Mouse (Mus musculus) cortical plate, adult 2 months (tissue): Measurements from ENCODE around the gene Mmp23.

Experiments
- CTCF ChIP-seq: fragments of 200-500 bp; IDR thresholded peaks from 2 replicates; pipeline ENCODE4 v1.5.1; 2011; ENCODE audit warnings: mild to moderate bottlenecking, control low read depth, low read length; ENCODE audit not compliant: insufficient read depth; ENCODE audit errors: extremely low read depth
- POLR2A ChIP-seq: fragments of 200-500 bp; IDR thresholded peaks from 2 replicates; pipeline ENCODE4 v1.6.1; 2011; ENCODE audit warnings: mild to moderate bottlenecking, low read length, control low read depth; ENCODE audit not compliant: insufficient read depth; ENCODE audit errors: extremely low read depth

GRCm38 (mm10) chr4:155601997-155602456, 51.2 kb downstream of the Mmp23 start:
- no peak for TF ChIP-seq CTCF
- TF ChIP-seq POLR2A: no peak
